Mouse (Mus musculus) neutrophil, adult 5-6 weeks (primary cell): ENCODE measurements around the gene Tril. TPM values are rescaled to one million over a fixed set of nuclear protein-coding genes. Genes with fewer than 3 reads are reported as not detected.

Experiments
- ATAC-seq: fragments of 151-379, 151-347 bp; 2 replicates; pipeline ENCODE4 v1.8.0; 2017; ENCODE audit warnings: mild to moderate bottlenecking, moderate TSS enrichment; ENCODE audit not compliant: insufficient number of reproducible peaks, poor library complexity, low FRiP score, severe bottlenecking; ENCODE audit errors: extremely low read depth
- total RNA-seq: library from RNA; stranded (forward); fragments of 200-1000 nt; gene quantifications from 2 replicates; pipeline ENCODE4 v1.2.3, GENCODE M21; 2017

The Tril gene
- not detected in 2 replicates for total RNA-seq

GRCm38 (mm10) chr6:53820486-53820985 lies at the start of gene Tril:
Gene Tril (minus strand): TSS chr6:53820830.
- ATAC-seq, result no peak

GRCm38 (mm10) chr6:53863011-53863410 lies 42.4 kb upstream of the Tril start:
- no peak for ATAC-seq

GRCm38 (mm10) chr6:53859106-53859505 lies 38.5 kb upstream of the Tril start:
- no peak for ATAC-seq

GRCm38 (mm10) chr6:53857822-53858221 lies 37.2 kb upstream of the Tril start:
- ATAC-seq, result no peak

- ATAC-seq, result no peak
Measured at GRCm38 (mm10) chr6:53856775-53857174, 36.1 kb upstream of the Tril start.

GRCm38 (mm10) chr6:53854971-53855856 lies 34.6 kb upstream of the Tril start:
- ATAC-seq, result no peak

- no peak for ATAC-seq
Measured at GRCm38 (mm10) chr6:53854226-53854625, 33.6 kb upstream of the Tril start.

- ATAC-seq, result no peak
Measured at GRCm38 (mm10) chr6:53853546-53853945, 32.9 kb upstream of the Tril start.

GRCm38 (mm10) chr6:53844626-53845025 lies 24.0 kb upstream of the Tril start:
- ATAC-seq, result no peak

- no peak for ATAC-seq
Measured at GRCm38 (mm10) chr6:53825213-53825612, 4.6 kb upstream of the Tril start.

- ATAC-seq, result no peak
Measured at GRCm38 (mm10) chr6:53821041-53821501, 441 bp upstream of the Tril start.

GRCm38 (mm10) chr6:53819761-53820485 lies 707 bp downstream of the Tril start:
- ATAC-seq, result no peak

- no peak for ATAC-seq
Measured at GRCm38 (mm10) chr6:53818732-53819661, 1.6 kb downstream of the Tril start.

GRCm38 (mm10) chr6:53818264-53818731 lies 2.3 kb downstream of the Tril start:
- ATAC-seq, result no peak

GRCm38 (mm10) chr6:53817763-53818174 lies 2.9 kb downstream of the Tril start:
- ATAC-seq, result no peak

- ATAC-seq, result no peak
Measured at GRCm38 (mm10) chr6:53816661-53817060, 4.0 kb downstream of the Tril start.

GRCm38 (mm10) chr6:53815691-53816090 lies 4.9 kb downstream of the Tril start:
- ATAC-seq, result no peak

GRCm38 (mm10) chr6:53814214-53814613 lies 6.4 kb downstream of the Tril start:
- ATAC-seq, result no peak

GRCm38 (mm10) chr6:53812242-53812641 lies 8.4 kb downstream of the Tril start:
- ATAC-seq, result no peak
